Mouse (Mus musculus) cerebellum, postnatal 36 days (tissue): ENCODE measurements at regions not wholly inside any gene's neighbourhood (a gene's known extent, or its start where the extent isn't known, plus 50 kb on each side); places are given as distances from the start of the nearest gene placed in this dataset.
"Not testable (repeated sequence)": the region's sequence is repeated elsewhere in the genome, so short reads cannot be mapped to it uniquely, and the experiment has no call there.

Experiments used
- DNase-seq, 2 experiments: peaks; one replicate each; pipeline ENCODE4 v3.0.0; 2021 to 2022; ENCODE audit warnings: mixed read lengths in 2 of 2

DNA sequence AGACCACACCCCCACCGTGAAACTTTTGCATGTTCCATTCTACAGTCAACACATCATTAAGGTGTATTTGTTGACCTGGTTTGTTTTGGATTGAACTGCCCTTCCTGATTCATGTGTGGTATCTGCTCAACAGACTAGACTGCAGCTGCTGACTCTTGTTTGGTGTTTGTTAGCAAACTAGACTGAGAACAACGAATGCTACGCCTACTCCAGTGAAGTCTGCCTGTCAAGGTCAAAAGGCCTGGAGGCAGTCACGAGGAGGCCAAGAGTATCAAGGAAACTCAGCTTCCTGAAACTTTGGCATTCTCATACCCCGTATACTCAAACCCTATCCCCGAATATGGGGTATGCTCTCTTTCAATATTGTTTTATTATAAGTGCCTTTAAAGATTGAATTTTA is 194.2 kb upstream of the Spin1 start:
- not testable (repeated sequence) for DNase-seq

DNA sequence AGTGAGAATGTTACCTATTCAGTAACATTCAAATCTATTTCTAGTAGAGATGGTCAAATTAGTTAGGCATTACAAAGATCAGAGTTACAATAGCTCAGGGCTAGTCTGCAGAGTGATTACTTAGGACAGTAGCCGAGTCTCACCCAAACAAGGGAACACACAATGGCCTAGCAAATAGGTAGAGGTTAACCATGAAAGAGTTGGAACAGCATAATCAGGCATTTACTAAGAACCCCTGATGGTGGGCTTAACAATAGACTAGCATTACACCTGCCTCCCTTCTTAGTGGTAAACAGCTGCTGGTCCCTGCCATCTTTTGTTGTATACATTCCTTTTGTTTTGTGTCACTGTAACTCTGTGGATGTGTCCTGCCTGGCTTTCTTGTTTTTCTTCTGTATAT is 193.8 kb upstream of the Spin1 start:
- no peak for DNase-seq

DNA sequence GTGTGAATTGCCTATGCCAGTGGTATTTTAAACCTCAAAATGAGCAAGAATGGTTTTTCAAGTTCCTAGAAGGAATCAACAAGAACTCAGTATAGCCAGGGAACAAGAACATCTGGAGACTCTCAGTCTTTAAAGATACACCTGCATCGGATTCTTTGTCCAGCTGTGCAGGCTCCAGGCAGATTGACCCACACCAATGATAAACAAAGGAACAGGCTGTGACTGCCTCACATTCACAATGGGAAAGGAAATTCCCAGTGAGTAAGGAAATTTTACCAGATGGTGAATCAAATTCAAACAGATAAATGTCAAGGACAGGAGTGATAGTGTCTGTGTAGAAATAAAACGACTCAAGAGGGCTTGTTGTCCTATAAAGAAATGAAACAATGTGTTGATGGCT is 187.9 kb upstream of the Spin1 start:
- not testable (repeated sequence) for DNase-seq

DNA sequence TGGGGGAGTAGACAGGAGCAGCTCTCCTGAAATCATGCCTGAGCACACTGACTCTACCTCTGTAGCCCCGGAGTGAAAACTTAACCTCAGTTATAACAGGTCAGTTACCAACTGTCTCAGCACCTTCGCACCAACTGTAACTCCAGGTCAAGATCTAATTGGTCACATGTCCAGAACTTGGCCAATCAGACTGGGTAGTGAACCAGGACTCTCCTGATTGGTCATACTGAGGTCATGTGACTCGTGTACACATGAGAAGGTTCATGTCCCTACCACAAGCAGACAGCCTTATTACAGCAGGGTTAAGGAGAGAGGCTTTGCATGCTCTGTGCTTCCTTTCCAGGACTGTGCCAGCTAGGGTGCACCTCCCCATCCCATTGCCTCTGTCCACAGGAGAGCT is 166.7 kb upstream of the Spin1 start:
- DNase-seq, result not testable (repeated sequence)

DNA sequence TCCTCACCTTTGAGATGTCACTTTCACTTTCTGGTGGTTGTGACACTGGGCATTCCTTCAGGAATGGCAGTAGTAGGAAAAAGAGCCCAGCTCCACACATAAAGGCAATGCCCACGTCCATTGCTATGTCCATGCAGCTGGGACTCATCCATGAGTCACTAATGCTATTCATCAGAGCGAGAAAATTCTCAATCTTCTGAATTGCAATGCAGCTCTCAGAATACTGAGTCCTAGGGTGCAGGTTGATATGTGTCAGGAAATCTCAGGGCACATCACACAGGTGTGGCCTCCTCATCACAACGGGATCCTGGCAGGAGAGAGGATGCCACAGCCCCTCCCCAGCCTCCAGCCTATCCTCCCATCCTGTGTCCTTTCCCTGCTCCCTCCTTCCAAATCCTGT is 158.1 kb upstream of the Spin1 start:
- no peak for DNase-seq

DNA sequence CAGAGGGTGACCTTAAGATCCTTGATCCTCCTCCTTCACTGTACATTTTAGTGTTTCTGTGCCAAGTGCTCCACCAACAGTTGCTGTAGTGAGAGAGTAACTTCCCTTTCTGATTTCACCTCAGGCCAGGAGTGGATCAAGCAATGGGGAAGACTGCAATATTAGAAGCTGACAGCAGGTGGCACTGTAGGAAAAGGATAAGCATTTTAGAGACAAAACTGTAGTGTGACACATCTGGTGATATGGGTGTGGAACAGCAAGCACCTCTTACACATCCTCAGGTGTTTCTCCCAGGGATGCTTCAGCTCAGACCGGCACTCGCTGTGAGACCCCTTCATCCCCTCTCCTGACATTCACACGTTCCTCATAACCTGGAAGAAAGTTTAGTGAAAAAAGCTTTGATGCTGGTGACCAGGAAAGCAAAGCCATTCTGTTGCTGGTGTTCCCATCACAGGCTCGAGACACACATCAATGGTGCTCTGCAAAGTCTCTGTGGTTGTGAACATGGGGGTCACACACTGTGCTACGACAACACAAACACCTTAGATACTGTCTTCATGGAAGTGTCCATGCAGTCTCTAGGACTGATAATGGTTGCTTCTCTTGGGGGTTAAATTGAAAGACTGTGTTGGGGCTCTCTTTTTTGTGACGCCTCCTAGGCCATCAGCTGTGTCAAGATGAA is 151.0 kb upstream of the Spin1 start:
- DNase-seq, result peak; percentile 65 to 83

DNA sequence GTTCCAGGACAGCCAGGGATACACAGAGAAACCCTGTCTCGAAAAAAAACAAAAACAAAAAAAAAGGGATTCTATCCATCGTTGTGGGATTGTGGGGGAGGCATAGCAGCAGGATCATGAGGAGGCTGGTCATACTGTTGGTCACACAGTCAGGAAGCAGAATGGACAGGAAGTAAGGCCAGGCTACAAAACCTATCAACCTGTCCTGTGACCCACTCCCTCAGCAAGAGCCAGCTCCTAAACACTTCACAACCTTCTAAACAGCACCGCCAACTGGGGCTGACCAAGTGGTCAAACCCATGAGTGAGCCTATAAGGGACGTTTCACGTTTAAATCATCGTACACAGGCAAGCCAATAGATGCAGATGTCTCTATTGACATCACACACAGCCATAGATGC is 146.0 kb upstream of the Spin1 start:
- DNase-seq, result no peak

DNA sequence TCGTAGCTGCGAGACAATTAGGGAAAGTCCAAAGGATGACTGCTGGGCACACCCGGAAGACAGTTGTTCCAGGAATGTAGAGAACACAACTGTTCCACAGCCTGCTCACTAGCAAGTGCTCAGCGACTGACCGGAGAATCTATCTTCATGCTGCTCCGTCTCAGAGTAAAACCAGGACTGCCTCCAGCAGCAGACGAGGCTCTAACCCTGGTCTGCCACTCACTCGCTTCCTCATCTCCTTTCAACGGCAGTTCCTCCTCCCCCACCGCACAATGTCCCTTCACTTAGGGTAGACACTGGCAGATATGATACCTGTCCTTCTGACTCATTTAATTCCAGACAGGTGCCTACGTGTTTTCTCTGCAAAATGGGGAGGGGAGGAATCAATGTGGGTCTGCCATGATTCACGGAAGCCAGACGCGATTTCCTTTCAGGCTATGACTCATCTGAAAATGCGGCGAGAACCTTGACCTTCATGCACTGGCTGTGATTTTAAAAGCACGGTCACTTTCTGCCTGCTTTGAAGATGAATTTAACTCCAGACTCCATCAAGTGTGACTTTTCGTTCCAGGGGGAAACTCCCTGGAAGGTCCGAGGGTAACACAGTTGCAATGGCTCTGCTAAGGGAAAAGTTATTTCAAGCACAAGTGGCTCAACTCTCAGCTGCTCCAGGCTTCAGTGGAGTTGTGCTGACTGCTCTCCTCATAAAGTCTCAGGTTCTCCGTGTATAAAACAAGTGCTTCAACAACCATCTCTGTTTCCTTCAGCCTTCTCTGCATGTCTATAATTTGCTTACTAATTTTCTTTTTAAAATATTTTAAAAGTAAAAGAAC is 142.4 kb upstream of the Spin1 start:
- no peak for DNase-seq

DNA sequence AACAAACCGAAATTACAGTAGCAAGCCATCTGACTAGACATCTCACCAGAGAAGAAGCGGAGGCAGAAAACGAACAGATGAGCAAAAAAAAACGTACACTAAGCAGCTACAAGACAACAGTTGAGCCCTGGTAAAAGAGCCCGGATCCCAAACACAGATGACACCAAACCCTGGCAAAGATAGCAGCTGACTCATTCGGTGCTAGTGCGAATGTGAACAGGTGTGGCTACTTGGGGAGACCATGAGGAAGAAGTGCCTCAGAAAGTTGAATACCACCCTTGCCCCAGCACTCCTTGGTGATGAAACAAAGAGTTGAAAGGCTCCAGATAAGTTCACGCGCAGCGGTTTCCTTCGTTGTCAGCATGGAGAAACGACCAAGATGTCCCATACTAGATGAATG is 139.8 kb upstream of the Spin1 start:
- no peak for DNase-seq

DNA sequence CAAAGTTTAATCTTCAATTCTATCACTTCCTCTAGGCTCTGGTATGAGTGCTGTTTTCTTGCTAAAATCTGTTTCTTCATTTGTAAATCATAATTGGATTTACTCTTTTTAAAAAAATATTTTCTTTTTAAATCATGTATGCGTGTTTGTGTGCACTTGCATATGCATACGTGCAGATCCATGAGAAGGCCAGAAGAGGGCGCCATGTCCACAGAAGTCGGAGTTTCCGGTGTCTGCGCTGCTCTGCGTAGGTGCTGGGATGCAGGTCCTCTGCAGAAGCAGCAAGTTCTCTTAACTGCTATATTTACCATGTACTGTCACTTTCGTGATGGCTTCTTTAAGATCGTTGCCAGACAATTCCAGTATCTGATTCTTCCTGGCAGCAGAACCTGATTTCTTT is 136.6 kb upstream of the Spin1 start:
- no peak for DNase-seq

DNA sequence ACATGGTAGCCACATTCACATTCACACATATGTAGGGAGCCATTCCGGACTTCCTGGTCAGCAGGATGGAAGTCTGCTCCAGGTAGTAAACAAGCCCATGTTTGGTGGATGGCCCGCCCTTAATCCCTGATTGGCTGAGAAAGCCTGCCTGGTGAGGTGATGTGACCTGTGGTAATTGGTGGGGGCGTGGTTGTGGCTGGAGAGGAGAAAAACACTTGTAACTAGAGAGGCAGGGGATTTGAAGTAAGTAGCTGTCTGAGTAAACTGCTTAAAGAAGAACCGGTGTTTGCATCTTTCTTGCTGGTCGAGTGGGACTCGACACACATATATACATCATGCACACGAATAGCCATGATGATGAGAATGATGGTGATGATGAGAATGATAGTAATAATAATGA is 135.6 kb upstream of the Spin1 start:
- not testable (repeated sequence) for DNase-seq

DNA sequence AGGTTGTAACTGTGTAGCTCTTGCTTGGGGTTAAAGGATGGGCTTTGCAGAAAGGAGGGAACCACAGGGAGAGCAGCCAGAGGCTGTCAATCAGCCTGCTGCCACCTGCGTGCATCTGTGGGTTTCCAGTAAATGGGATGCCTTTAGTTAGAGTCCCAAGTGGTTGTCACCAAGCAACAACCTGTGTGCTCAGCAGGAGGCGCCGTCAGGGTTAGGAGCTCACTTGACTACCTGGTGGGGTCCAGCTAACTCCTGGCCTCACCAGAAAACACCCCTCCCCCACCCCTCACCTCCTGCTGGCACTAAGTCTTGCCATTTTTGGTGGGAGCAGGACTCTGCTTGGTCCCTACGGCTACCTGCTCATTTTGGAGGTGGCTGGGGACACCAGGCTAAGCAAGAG is 135.0 kb upstream of the Spin1 start:
- DNase-seq, result no peak

DNA sequence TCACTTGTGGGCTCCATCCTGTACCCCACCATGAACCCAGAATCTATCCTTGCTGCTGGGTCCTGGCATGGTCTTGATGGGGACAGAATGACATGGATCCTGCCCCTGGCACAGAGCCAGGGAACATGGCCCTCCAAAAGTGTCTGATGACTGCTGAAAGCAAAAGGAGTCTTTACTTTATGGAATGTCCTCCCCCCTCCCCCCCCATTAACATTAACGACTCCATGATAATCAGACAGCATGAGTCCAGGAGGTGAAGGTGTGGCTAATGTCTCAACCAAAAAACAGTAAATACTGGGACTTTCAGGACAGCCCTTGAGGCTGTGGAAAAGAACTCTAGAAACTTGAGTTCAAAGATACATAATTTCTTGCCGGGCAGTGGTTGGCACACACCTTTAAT is 133.9 kb upstream of the Spin1 start:
- DNase-seq, result no peak

DNA sequence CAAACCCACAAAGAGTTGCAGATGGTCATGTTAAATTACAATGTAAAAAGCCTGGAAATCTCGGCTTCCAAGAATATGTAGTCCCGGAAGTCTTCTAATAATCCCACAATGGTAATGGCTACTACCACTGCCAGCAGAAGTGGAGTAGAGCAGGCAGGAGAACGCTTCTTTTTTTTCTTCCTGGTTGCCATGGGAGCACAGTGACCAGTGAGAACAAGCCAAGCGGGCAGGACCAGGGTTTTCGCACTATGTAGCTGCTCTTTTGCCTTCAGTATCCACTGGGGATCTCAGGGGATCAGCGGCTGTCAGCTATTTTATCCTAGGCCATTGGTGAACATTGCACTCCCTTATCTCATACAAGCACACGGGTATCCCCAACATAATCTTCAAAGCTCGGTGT is 127.3 kb upstream of the Spin1 start:
- no peak for DNase-seq

DNA sequence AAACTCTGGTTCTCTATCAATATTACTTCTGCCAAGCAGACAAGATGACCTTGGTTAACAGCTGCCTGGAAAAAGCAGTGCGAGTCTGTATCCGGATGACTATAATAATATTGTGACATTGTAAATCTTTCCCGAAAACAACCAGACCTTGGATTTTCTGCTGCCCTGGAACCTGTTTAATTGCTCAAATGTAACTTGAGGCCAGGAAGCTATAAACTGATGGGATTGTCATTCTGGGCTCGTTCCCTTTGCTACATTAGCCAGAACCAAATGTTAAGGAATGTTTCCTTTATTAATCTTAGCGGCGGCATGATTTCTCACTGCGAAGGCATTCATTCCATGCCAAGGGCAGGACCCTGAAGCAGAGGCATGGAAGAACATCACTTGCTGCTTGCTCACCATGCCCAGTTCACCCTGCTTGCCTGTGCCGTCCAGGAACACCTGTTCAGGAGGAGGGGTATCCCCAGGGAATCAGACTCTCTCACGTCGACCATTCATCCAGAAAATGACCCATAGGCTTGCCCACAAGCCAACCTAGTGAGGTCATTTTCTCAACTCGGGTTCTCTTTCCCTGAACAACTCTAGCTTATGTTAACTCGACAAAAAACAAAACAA is 125.3 kb upstream of the Spin1 start:
- no peak for DNase-seq

DNA sequence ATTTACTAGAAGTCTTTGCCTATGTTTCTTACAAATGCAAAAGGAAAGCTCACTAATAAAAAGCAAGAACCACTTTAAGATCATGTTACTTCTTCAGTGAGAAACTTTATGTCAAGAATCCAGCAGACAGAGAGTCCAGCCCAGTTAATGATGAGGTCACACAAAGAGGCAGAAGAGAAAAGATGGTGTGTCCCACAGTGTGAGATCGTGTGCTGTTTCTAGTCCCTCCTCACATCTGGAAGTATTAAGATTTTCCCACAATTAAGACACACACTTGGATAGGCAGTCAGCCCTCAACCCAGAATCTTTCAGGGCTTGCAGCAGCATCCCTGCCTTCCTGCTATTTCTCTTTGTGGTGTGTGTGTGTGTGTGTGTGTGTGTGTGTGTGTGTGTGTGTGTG is 118.7 kb upstream of the Spin1 start:
- no peak for DNase-seq

DNA sequence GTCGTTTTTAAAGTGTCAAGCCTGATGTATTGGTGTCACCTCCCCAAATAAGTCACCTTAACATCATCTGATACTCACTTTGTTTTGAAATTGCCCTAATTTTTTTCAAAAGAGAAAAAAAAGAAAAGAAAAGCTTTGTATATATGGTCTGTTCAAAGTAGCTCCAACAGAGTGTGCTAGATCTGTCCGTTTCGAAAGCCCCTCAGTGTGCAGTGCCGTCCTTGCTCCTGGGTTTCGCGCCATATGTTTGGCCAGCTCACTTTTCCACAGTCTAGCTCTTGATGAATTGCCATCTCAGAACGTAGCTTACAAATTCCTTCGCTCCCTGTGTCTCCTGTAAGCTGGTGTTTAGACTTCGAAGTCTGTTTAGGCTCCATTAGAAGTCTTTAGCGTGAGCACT is 117.7 kb upstream of the Spin1 start:
- DNase-seq, result no peak

DNA sequence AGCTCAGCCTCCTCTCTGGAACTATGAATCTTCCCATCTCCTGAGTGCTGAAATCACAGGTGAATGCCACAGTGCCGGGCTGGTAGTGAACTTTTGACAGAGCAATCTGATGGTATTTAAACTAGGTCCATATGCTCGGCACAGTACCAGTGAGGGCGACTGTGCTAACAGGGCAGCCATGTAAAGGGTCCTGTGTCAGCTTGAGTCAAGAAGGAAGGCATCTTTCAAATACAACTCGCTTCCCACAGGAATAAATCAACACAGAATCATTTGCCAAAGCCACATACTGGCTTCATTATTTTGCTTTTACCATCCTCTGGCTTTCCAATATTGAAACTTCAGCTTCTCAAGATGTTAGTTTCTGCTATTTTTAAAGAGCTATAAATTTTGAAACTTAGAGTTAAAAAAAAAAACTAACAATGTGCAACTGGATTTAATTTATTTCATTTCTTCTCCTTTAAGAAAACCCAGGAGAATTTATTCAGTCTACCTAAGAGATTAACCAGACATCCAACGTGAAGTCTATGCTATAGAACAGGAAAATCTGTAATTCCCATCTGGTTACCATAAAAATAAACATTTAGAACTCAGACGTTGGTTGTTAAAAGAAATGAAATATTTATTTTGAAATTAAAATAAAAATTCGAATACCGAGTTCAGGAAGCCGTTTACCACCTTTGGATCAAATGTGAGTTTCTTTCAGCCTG is 108.8 kb upstream of the Spin1 start:
- no peak for DNase-seq

DNA sequence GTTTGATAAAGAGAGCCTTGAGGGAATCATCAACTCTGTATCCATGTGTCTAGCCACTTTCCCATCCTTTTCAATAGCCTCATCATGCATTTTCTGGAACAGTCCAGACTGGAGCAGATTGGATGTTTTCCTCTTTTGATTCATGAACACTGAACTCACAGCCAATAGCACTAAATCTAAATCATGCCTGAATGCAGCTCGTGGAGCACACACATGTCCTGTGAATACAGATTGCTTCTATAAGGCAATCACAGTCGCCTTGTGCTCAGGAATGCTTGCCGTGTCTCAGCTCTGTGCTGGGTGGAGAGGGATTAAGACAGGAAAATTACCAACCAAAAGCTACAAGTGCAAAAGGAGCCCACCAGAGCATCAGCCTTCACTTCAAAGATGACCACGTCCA is 100.9 kb upstream of the Spin1 start:
- no peak for DNase-seq

DNA sequence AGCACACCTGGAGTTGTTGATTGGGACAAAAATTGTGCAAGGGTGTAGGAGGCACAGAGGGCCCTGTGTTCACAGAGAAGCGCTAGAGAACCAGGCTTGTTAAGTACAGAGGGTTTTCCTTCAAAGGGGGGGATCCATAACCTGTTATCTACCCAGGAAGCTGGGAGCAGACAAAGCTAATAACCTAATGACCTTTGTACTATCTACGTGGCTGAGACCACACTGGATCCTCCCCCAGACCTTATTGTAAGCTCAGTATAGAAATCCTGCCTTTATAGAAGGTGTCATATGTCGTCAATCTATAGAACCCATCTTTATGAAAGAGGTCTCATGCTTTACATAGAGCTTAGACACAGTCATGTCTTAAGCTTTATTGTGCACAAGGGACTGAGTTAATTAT is 95.9 kb upstream of the Spin1 start:
- no peak for DNase-seq

DNA sequence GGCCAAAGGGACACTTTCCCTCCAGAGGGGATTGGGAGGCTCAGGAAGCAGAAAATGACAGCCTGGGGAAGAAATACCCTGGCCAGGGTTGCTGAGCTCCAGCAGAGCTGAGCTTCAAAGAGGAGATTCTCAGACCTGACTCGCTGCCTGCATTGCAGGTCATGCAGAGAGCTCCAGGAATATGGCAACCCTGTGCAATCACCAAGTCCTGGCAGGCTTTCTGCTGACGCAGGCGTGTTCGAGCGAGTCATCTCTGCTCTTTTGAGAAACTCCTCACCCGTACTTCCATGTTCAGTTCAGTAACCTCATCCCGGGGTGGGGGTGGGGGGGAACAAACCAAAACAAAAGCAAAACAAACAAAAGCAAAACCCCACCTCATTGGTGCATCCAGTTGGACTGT is 89.9 kb upstream of the Spin1 start:
- no peak for DNase-seq

DNA sequence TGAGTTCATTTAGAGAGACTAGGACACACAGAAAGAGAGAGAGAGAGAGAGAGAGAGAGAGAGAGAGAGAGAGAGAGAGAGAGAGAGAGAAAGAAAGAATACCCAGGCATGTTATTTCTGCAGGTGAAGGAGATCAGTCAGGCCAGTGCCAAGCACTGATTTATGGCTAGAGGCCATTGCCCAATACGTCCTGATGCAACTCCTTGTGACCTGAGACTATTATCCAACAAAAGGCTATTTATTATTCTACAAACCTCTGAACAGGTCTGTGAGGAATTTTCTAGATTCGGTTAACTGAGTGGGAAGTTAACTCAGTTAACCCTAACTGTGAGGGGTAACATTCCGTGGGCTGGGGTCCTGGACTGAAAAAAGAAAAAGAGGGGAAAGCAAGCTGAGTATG is 84.5 kb upstream of the Spin1 start:
- no peak for DNase-seq

DNA sequence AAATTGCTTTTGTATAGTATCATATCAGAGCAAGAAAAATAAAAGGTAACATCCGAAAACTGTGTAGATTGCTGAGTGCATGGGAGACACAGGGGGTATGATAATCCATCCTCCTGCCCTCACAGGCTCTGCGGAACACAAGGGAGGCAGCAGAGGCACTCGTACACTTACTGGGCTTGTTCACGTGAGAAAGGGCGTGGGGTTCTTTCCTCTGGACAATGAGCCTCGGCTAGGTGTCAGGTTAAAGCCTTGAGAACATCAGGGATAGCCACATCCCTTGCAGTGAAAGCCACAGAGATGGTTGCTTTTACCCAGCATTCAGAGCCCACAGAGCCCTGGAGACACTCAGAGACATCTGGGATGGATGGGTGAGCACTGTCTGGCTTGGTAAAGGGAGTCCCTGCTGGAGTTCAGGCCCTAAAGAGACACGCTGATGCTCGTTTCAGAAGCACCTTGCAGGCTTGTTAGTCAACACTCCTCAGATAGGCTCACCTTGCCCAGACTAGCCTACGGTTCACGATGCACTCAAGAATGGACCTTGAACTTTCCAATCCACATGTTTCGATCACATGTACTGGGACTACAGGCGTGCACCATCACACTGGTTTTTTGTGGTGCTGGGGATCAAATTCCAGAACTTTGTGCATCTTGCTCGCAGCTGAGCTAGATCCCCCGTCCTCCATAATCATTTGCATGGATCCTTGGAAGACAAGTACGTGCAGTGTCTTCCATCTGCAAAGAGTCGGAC is 83.5 kb upstream of the Spin1 start:
- no peak for DNase-seq
